Mouse (Mus musculus): ENCODE data around the gene Mpdu1. TPM values are rescaled to one million over a fixed set of nuclear protein-coding genes. Genes with fewer than 3 reads are reported as not detected.
A peak's percentile ranks its signal among the peaks of the same experiment; 100 is the strongest.

Gene Mpdu1
- polyA plus RNA-seq, 1 experiment from 2014 or later, result 84.1 TPM

GRCm38 (mm10) chr11:69665961-69666664 lies 3.7 kb upstream of the Mpdu1 start, which contains the start of gene Cd68:
Gene Cd68 (minus strand): TSS chr11:69666153.
- in situ Hi-C loops (cut with MboI; ENCODE audit: low pct_unique_long_range_greater_than_20kb), result no loop called here
- ChIA-PET POLR2A (interaction anchor here (0.6 kb wide), 2 partner anchors 30 to 264 kb away, joined by 3 to 5 read pairs; no protein-coding TSS in a partner anchor), CTCF (no interaction called here)
- ATAC-seq (peak; percentile 10), DNase-seq (ENCODE audit: low read depth, low spot score) (no peak)
- no peak for TF ChIP-seq CTCF (IDR thresholded peaks at IDR 0.05)
- H3K27me3 ChIP-seq, result no peaks in the 10 kb centered on the region

- in situ Hi-C loops (cut with MboI; ENCODE audit: low pct_unique_long_range_greater_than_20kb), result no loop called here
- TF ChIP-seq CTCF (IDR thresholded peaks at IDR 0.05), result no peak
- no peak for ATAC-seq
- CTCF ChIA-PET, result no interaction called here
- no peaks in the 10 kb centered on the region for H3K27me3 ChIP-seq
- DNase-seq (ENCODE audit: low read depth, low spot score), result no peak
- POLR2A ChIA-PET, result interaction anchor here (0.6 kb wide), 2 partner anchors 29 to 265 kb away, joined by 3 to 5 read pairs; no protein-coding TSS in a partner anchor
Observed at GRCm38 (mm10) chr11:69665457-69665960, 3.1 kb upstream of the Mpdu1 start.

GRCm38 (mm10) chr11:69664841-69665240 lies 2.4 kb upstream of the Mpdu1 start:
- in situ Hi-C loops (cut with MboI; ENCODE audit: low pct_unique_long_range_greater_than_20kb), result no loop called here
- TF ChIP-seq CTCF (IDR thresholded peaks at IDR 0.05), result no peak
- ChIA-PET POLR2A (no interaction called here), CTCF (no interaction called here)
- ATAC-seq (no peak), DNase-seq (ENCODE audit: low read depth, low spot score) (no peak)
- H3K27me3 ChIP-seq, result no peaks in the 10 kb centered on the region

- POLR2A ChIA-PET, result no interaction called here
Observed at GRCm38 (mm10) chr11:69663795-69664194, 1.4 kb upstream of the Mpdu1 start.

GRCm38 (mm10) chr11:69662967-69663671 lies 677 bp upstream of the Mpdu1 start:
- CTCF ChIA-PET, result no interaction called here
- TF ChIP-seq CTCF (IDR thresholded peaks at IDR 0.05), result no peak
- H3K27me3 ChIP-seq, result no peaks in the 10 kb centered on the region
- in situ Hi-C loops (cut with MboI; ENCODE audit: low pct_unique_long_range_greater_than_20kb), result no loop called here
- POLR2A ChIA-PET, result interaction anchor here (0.6 to 1.4 kb wide), 3 partner anchors 9 to 116 kb away, joined by 4 to 5 read pairs (median 4); partner anchors contain the start of gene Eif4a1
- no peak for ATAC-seq
- no peak for DNase-seq (ENCODE audit: low read depth, low spot score)

More at GRCm38 (mm10) chr11:69663795-69664194, 1.4 kb upstream of the Mpdu1 start:
- no peak for TF ChIP-seq CTCF (IDR thresholded peaks at IDR 0.05)
- H3K27me3 ChIP-seq, result no peaks in the 10 kb centered on the region
- ATAC-seq (no peak), DNase-seq (ENCODE audit: low read depth, low spot score) (no peak)
- CTCF ChIA-PET, result no interaction called here
- in situ Hi-C loops (cut with MboI; ENCODE audit: low pct_unique_long_range_greater_than_20kb), result no loop called here

- TF ChIP-seq CTCF (IDR thresholded peaks at IDR 0.05), result no peak
- DNase-seq (ENCODE audit: low read depth, low spot score), result no peak
- ChIA-PET POLR2A (interaction anchor here (1.0 to 1.4 kb wide), 2 partner anchors 20 to 114 kb away, joined by 4 to 8 read pairs; no protein-coding TSS in a partner anchor), CTCF (interaction anchor here (1.2 kb wide), 1 partner anchor 28 kb away, joined by 3 read pairs; the partner anchor contains the start of gene Fxr2)
- no peaks in the 10 kb centered on the region for H3K27me3 ChIP-seq
- in situ Hi-C loops (cut with MboI; ENCODE audit: low pct_unique_long_range_greater_than_20kb), result no loop called here
- ATAC-seq, result no peak
Observed at GRCm38 (mm10) chr11:69661221-69661881, 1.1 kb downstream of the Mpdu1 start.

- DNase-seq (ENCODE audit: low read depth, low spot score), result no peak
- POLR2A ChIA-PET, result interaction anchor here (1.2 kb wide), 1 partner anchor 29 kb away, joined by 3 read pairs; no protein-coding TSS in a partner anchor
- H3K27me3 ChIP-seq, result no peaks in the 10 kb centered on the region
- CTCF ChIA-PET, result interaction anchor here (0.7 to 3.1 kb wide), 3 partner anchors 16 to 57 kb away, joined by 3 to 20 read pairs (median 3); partner anchors contain the start of gene Fxr2
- in situ Hi-C loops (cut with MboI; ENCODE audit: low pct_unique_long_range_greater_than_20kb), result loop anchor here (5.0 kb wide), 1 partner anchor 90 kb away; no protein-coding TSS in a partner anchor
- ATAC-seq, result no peak
- TF ChIP-seq CTCF (IDR thresholded peaks at IDR 0.05), result no peak
Observed at GRCm38 (mm10) chr11:69657462-69657881, 5.0 kb downstream of the Mpdu1 start.

- ATAC-seq, result no peak
- no peaks in the 10 kb centered on the region for H3K27me3 ChIP-seq
- ChIA-PET CTCF (interaction anchor here (0.7 to 3.1 kb wide), 5 partner anchors 12 to 110 kb away, joined by 3 to 20 read pairs (median 4); partner anchors contain the start of gene Fxr2), POLR2A (interaction anchor here (1.2 kb wide), 1 partner anchor 28 kb away, joined by 3 read pairs; no protein-coding TSS in a partner anchor)
- no peak for DNase-seq (ENCODE audit: low read depth, low spot score)
- in situ Hi-C loops (cut with MboI; ENCODE audit: low pct_unique_long_range_greater_than_20kb), result loop anchor here (5.0 kb wide), 1 partner anchor 90 kb away; no protein-coding TSS in a partner anchor
- TF ChIP-seq CTCF (IDR thresholded peaks at IDR 0.05), result peak; percentile 88
Observed at GRCm38 (mm10) chr11:69656617-69657461, 5.6 kb downstream of the Mpdu1 start.

- no peak for ATAC-seq
- H3K27me3 ChIP-seq, result no peaks in the 10 kb centered on the region
- DNase-seq (ENCODE audit: low read depth, low spot score), result no peak
- POLR2A ChIA-PET, result interaction anchor here (1.2 kb wide), 1 partner anchor 28 kb away, joined by 3 read pairs; no protein-coding TSS in a partner anchor
- in situ Hi-C loops (cut with MboI; ENCODE audit: low pct_unique_long_range_greater_than_20kb), result loop anchor here (5.0 kb wide), 1 partner anchor 89 kb away; no protein-coding TSS in a partner anchor
- TF ChIP-seq CTCF (IDR thresholded peaks at IDR 0.05), result no peak
- CTCF ChIA-PET, result interaction anchor here (1.4 to 3.1 kb wide), 3 partner anchors 13 to 109 kb away, joined by 4 to 20 read pairs (median 6); partner anchors contain the start of gene Fxr2
Observed at GRCm38 (mm10) chr11:69656065-69656455, 6.4 kb downstream of the Mpdu1 start.

All from Patski (cell line).